17 mouse cellular contexts compared by ENCODE assay signal in the genomic region with DNA sequence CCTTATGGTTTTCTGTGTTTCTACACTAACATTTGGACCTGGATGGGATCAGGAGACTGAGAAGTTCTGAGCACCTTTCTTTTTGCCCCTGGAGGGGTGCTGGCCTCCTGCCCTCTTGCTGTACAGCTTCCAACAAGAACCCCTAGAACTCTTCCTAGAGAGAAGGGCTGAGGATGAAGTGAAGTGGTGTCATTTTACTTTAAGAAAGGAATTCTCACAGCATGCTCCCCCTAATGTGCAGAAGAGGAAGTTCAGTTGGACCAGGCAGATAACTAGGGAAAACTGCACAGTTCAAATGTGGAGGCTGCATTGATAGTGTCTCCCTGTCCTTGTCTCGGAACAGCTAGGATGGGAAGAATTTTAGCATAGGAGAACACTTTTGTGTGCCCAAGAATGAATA. TPM values are rescaled to one million over a fixed set of nuclear protein-coding genes. Genes with fewer than 3 reads are reported as not detected.
A peak's percentile ranks its signal among the peaks of the same experiment; 100 is the strongest.
DNase-seq lines count a peak whose midpoint lies in the region; ATAC-seq and TF ChIP-seq lines count a peak whose summit lies in the region.
"Had no signal": no experiment of that assay in that cellular context is flagged by ENCODE, and none has a peak within 500 bp of the region (broad histone marks: within the 10 kb centered on the region; RNA-seq: fewer than 3 reads in every experiment).

No protein-coding gene starts in this region.

- no peaks in the 10 kb centered on the region for H3K27me3 ChIP-seq in kidney, embryonic 16.5 days (ENCODE audit: insufficient read depth, low read length)
- H3K27me3 ChIP-seq in E14TG2a.4 (ENCODE audit: insufficient read depth, low read length), result no peaks in the 10 kb centered on the region; the same call in 1 of the 2 replicates
- H3K27me3 ChIP-seq: midbrain, embryonic 12.5 days; neural tube, embryonic 12.5 days had no signal

- H3K9ac ChIP-seq in kidney, embryonic 16.5 days (replicated peaks; ENCODE audit: low read length), result no peak overlapping the region
- H3K9ac ChIP-seq: midbrain, embryonic 12.5 days; neural tube, embryonic 12.5 days had no signal

- DNase-seq in gastrocnemius, adult 18-20 months (ENCODE audit: low spot score), result peak; percentile 3
- no peak for DNase-seq in gastrocnemius, postnatal 10 days
- DNase-seq in kidney, postnatal 36 days, result peak; percentile 29 to 47
- peak; percentile 1 for DNase-seq in induced T-regulatory cell, adult 2 months (ENCODE audit: low read depth)
- DNase-seq in adrenal gland, postnatal 4 days (ENCODE audit: low spot score in 2 of 2), result no peak
- DNase-seq in urinary bladder, adult 2 months (ENCODE audit: low spot score), result no peak
- DNase-seq: adrenal gland, postnatal 10 days; right cerebral cortex, adult 18-20 months; thymus, postnatal 14 days had no signal

- H3K4me1 ChIP-seq in kidney, embryonic 16.5 days (ENCODE audit: insufficient read depth, low read length), result peaks cover 21% of the 10 kb centered on the region
- H3K4me1 ChIP-seq in E14TG2a.4 (replicated peaks; ENCODE audit: low read depth, low read length), result peaks cover 31% of the 10 kb centered on the region

- H3K9me3 ChIP-seq in kidney, embryonic 16.5 days (ENCODE audit: low read length), result no peaks in the 10 kb centered on the region
- H3K9me3 ChIP-seq in E14TG2a.4 (ENCODE audit: low read length), result no peaks in the 10 kb centered on the region
- H3K9me3 ChIP-seq: midbrain, embryonic 12.5 days; neural tube, embryonic 12.5 days had no signal

- WGBS in kidney, embryonic 16.5 days, result 94% methylated on average over 1 of the region's 1 CpGs

- H3K4me2 ChIP-seq in kidney, embryonic 16.5 days (replicated peaks; ENCODE audit: low read depth, low read length), result no peak overlapping the region
- H3K4me2 ChIP-seq: midbrain, embryonic 12.5 days; neural tube, embryonic 12.5 days had no signal

- no peak overlapping the region for H3K4me3 ChIP-seq in kidney, embryonic 16.5 days (ENCODE audit: low read length)
- no peak overlapping the region for H3K4me3 ChIP-seq in E14TG2a.4 (replicated peaks; ENCODE audit: low read length)
- H3K4me3 ChIP-seq: midbrain, embryonic 12.5 days; neural tube, embryonic 12.5 days had no signal

- peak; percentile 60 for TF ChIP-seq CTCF in E14TG2a.4 (conservative IDR thresholded peaks at IDR 0.05; ENCODE audit: low read length)

- no peak for ATAC-seq in kidney, embryonic 16.5 days (ENCODE audit: low FRiP score, low TSS enrichment)

- H3K36me3 ChIP-seq in kidney, embryonic 16.5 days (ENCODE audit: insufficient read depth, low read length), result no peaks in the 10 kb centered on the region
- no peaks in the 10 kb centered on the region for H3K36me3 ChIP-seq in E14TG2a.4 (ENCODE audit: insufficient read depth, low read length)
- H3K36me3 ChIP-seq: midbrain, embryonic 12.5 days; neural tube, embryonic 12.5 days had no signal

- H3K27ac ChIP-seq in kidney, embryonic 16.5 days (ENCODE audit: low read length), result no peak overlapping the region
- H3K27ac ChIP-seq: midbrain, embryonic 12.5 days; neural tube, embryonic 12.5 days had no signal

RNA-seq across cellular contexts. Expression of gene Zfp648, which starts 48.4 kb away (rescaled TPM):
- not detected for total RNA-seq in gastrocnemius, adult 18-20 months (2021)
- not detected for total RNA-seq in gastrocnemius, postnatal 10 days (2021)
- polyA plus RNA-seq in kidney, embryonic 16.5 days (2015; fragmentation: Nextera tagmentation; extraction: Ambion mirVana), result 0.30 and 0.51 TPM in 2 replicates
- under 1 TPM; 0.39 to 0.42 TPM for total RNA-seq in adrenal gland, postnatal 4 days (2021)
- not detected in 2 replicates for polyA plus RNA-seq in urinary bladder, adult 2 months (2012; rRNA removed)
- total RNA-seq: gastrocnemius, postnatal 4 days; hematopoietic stem cell, adult 5-6 weeks had no signal
- polyA plus RNA-seq: forebrain, embryonic 11.5 days; liver, embryonic 16.5 days had no signal

Comparison
In these comparisons a context has a peak if more than half of its experiments do, and no peak if none do; other contexts are left out.
1. DNase-seq: peak in gastrocnemius, adult 18-20 months (single experiment), kidney, postnatal 36 days (2 of 2) and induced T-regulatory cell, adult 2 months (single experiment); none in gastrocnemius, postnatal 10 days (single experiment), adrenal gland, postnatal 4 days (0 of 2) and urinary bladder, adult 2 months (single experiment).